Mouse (Mus musculus) hindbrain, embryonic 10.5 days (tissue): Measurements from ENCODE around the gene Gm10799. TPM values are rescaled to one million over a fixed set of nuclear protein-coding genes. Genes with fewer than 3 reads are reported as not detected.
"Not testable (repeated sequence)": the region's sequence is repeated elsewhere in the genome, so short reads cannot be mapped to it uniquely, and the experiment has no call there.

ENCODE experiments used
- DNase-seq: peaks from one replicate; pipeline ENCODE4 v3.0.0-alpha.2; 2017; ENCODE audit warnings: low spot score
- H3K27ac ChIP-seq: fragments of 300-500 bp; sonication (generic); 2 replicates; pipeline ENCODE4 v1.5.1; 2016; ENCODE audit warnings: mild to moderate bottlenecking, moderate library complexity
- H3K27me3 ChIP-seq: fragments of 300-500 bp; sonication (generic); 2 replicates; pipeline ENCODE4 v1.6.1; 2016; ENCODE audit warnings: mild to moderate bottlenecking; ENCODE audit not compliant: poor library complexity, insufficient read depth, severe bottlenecking
- H3K36me3 ChIP-seq: fragments of 300-500 bp; sonication (generic); 2 replicates; pipeline ENCODE4 v1.6.1; 2016; ENCODE audit warnings: mild to moderate bottlenecking, moderate library complexity
- H3K4me1 ChIP-seq: fragments of 300-500 bp; sonication (generic); replicated peaks from 2 replicates; pipeline ENCODE4 v1.6.1; 2016; ENCODE audit warnings: mild to moderate bottlenecking
- H3K4me3 ChIP-seq: fragments of 300-500 bp; sonication (generic); 2 replicates; pipeline ENCODE4 v1.5.1; 2016; ENCODE audit warnings: mild to moderate bottlenecking, moderate library complexity
- H3K9me3 ChIP-seq: fragments of 300-500 bp; sonication (generic); 2 replicates; pipeline ENCODE4 v1.6.1; 2016; ENCODE audit warnings: mild to moderate bottlenecking, moderate library complexity
- WGBS: fragments of 180-500 bp; shearing (Covaris S2); methylation state at CpG from one replicate; pipeline ENCODE4 v1.1.7; 2016; 5-methylcytosine and 5-hydroxymethylcytosine counted together
- polyA plus RNA-seq: library from polyadenylated mRNA; unstranded; fragments of >200 nt; fragmentation: Nextera tagmentation; extraction: Ambion mirVana; gene quantifications from 2 replicates; pipeline ENCODE4 v1.2.1, GENCODE M21; 2016

Gm10799 gene
- polyA plus RNA-seq, 1 experiment from 2014 or later: not detected

DNA sequence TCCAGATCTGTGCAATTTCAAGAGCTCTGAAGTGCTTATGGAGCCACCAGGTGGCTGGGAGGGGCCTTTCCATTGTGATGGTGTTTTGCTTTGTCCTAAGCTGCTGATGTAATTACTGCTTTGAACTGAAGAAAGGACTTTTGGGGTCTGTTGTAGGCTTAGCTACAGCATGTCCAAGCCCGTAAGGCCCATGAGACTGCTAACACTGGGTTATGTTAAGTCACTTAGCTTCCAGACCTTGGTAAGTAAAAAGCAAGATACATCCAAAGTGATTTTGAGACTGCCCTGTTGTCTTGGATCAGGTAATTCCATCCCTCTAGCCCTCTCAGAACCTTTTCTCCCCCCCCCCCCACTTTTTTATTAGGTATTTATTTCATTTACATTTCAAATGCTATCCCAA is 28.4 kb upstream of the Gm10799 start:
- H3K4me3 ChIP-seq, H3K9me3 ChIP-seq, H3K27me3 ChIP-seq, DNase-seq, H3K36me3 ChIP-seq: not testable (repeated sequence)
- WGBS: 64% methylated on average over 1 of the region's 1 CpGs
- H3K27ac ChIP-seq: peak overlapping the region; percentile 59
- peaks cover 31% of the 10 kb centered on the region for H3K4me1 ChIP-seq

DNA sequence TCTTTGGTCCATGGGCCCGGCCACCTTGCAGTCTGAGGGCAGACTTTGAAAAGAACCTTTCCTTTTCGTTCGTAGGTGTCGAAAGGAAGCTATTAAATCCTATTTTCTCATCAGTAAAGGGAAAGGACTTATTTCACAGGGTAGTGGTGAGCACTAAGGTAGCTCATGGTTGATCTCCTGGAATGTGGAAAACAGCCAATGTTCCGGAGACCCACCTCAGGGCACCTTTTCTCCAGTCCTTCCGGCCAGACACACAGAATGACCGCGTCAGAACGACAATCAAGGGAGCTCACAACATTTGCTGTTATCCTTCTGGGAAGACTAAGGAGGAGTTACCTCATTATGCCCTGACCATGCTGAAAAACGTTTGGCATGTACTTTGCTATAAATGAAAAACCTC is 27.9 kb upstream of the Gm10799 start:
- Histone ChIP-seq H3K9me3 (no peaks in the 10 kb centered on the region), H3K4me1 (peaks cover 31% of the 10 kb centered on the region), H3K36me3 (no peaks in the 10 kb centered on the region), H3K27me3 (no peaks in the 10 kb centered on the region), H3K27ac (peak overlapping the region; percentile 89), H3K4me3 (peak overlapping the region; percentile 54)
- WGBS: 48% methylated on average over 10 of the region's 10 CpGs
- DNase-seq: no peak

DNA sequence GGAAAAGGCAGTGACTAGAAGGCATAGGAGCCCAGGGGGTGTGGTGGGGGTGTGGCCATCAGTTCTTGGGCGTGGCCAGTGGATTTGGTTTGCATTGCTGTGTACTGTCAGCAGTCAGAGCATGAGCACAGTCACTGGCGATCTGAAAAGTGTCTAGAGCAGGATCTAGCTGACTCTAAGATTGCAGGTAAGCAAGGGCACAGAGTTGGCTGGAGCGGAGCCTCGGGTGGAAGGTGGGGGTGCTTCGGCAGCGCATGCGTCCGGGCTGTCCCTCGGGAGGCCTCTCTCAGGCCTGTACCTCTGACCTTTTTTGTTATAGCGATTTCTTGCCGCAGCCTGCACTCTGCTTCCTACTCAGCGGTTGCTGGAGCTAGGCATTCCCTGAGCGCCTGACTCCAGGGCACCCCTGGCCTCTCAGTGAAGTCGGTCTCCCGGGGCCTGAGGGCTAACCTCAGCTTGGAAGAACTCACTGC is 27.4 kb upstream of the Gm10799 start, which contains the start of gene Cd59a:
Gene Cd59a (plus strand): TSS at position 61 of the 473 bp plus-strand sequence.
- Histone ChIP-seq H3K9me3 (no peaks in the 10 kb centered on the region), H3K4me1 (peaks cover 31% of the 10 kb centered on the region), H3K36me3 (no peaks in the 10 kb centered on the region), H3K27ac (peak within 1 kb of the TSS; percentile 89), H3K27me3 (no peaks in the 10 kb centered on the region), H3K4me3 (peak within 1 kb of the TSS; percentile 54)
- peak; percentile 80 for DNase-seq
- 3% methylated on average over 15 of the region's 15 CpGs for WGBS

DNA sequence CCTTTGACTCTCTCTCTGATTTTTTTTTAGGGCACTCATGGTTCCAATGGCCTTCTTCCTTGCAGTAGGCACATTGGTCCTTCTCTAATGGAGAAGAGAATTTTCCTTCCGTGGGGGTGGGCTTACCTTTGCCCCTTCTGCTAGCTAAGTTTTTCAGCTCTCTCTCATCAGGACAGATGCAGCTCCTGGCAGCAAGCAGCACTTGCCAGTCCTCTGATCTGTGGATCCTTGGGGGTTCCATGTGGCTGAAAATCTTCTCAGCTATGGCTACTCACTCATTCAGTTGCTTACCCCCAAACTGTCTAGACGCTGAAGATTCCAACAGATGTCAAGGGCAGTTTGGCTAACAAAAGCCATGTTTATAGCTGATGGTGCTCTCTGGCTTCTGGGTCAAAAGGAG is 25.0 kb upstream of the Gm10799 start:
- DNase-seq: no peak
- H3K36me3 ChIP-seq: no peaks in the 10 kb centered on the region
- no peaks in the 10 kb centered on the region for H3K9me3 ChIP-seq
- no peak overlapping the region for H3K27ac ChIP-seq
- WGBS: 84% methylated on average over 2 of the region's 2 CpGs
- H3K27me3 ChIP-seq: no peaks in the 10 kb centered on the region
- H3K4me3 ChIP-seq: no peak overlapping the region
- peaks cover 23% of the 10 kb centered on the region for H3K4me1 ChIP-seq

DNA sequence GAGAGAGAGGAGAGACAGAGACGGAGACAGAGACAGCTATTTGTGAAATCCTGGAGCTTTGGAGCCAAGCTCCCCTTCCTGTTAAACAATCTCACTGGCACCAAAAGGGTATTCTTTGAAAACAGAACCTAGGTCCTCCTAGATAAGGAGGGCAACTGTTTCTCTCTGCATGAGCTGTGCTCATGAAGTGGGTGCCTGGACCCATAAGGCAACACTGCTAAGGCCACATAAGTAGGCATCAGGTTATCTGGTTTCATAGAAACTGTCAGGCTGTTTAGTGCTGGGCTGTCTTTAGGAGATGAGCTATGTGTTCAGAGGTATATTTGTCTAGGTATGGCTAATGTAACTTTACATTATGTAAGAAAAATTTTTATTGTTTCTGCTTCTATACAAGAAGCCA is 19.2 kb upstream of the Gm10799 start:
- H3K4me1 ChIP-seq, H3K4me3 ChIP-seq, H3K27me3 ChIP-seq, DNase-seq, H3K27ac ChIP-seq, H3K36me3 ChIP-seq, H3K9me3 ChIP-seq: not testable (repeated sequence)
- 92% methylated on average over 1 of the region's 1 CpGs for WGBS

DNA sequence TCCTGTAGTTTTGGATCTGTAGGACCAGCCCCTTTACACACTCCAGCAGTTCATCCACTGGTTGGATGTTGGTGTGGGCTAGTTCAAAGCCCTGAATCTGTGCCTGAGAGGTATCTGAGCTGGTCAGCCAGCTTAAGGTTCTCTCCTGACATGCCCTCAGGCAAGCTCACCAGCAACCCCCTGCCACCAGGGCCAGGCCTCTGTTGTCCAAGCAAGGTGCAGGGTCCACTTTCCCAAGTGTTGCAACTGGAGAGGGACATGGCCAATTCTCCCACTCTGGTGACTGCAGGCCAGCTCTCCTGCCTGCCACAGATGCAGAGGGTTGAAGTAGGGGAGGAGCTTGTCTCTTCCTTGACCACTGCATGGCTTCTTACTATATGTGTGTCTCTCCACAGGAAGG is 15.7 kb upstream of the Gm10799 start:
- not testable (repeated sequence) for H3K27me3 ChIP-seq, H3K27ac ChIP-seq, H3K36me3 ChIP-seq, H3K4me3 ChIP-seq, H3K9me3 ChIP-seq, DNase-seq, H3K4me1 ChIP-seq

DNA sequence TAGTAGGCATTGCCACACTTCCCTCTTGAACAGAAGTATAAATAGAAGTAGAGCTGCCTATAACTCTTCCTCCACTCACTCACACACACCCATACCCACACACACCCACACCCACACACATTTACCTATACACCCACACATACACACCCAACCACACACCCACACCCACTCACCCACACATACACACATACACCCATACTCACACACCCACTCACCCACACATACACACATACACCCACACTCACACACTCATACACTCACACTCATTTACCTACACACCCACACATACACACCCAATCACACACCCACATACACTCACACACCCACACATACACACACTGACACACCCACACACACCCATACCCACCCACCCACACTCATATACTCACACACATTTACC is 14.1 kb upstream of the Gm10799 start:
- H3K36me3 ChIP-seq: no peaks in the 10 kb centered on the region
- H3K4me3 ChIP-seq: no peak overlapping the region
- H3K4me1 ChIP-seq: no peaks in the 10 kb centered on the region
- no peaks in the 10 kb centered on the region for H3K27me3 ChIP-seq
- no peaks in the 10 kb centered on the region for H3K9me3 ChIP-seq
- no peak for DNase-seq
- no peak overlapping the region for H3K27ac ChIP-seq

DNA sequence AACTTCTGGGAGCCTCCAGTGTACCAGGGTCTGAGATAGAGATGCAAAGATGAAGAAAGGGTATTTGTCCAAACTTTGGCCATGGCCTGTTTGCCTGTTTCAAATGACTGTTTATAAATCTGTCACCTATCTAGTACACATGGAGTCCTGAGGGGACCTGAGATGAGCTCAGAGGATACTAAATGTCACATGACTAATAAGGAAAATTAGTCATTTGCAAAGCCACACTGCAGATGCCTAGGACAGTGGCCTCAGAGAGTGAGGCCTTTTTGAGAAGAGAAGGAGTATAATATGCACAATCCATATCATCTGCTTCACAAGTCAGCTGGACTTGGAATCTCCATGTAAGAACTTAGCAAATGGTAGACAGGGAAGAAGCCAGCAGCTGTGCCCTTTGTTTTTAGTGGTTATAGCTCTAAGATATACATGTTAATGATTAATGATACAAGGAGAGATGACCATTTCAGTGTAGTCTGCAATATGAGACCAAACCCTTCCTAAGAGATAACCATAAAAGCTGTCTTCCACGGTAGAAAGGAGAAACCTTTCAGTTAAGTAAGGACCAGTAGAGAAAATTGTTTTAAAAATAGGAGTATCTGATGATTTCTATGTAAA is 13.2 kb upstream of the Gm10799 start:
- not testable (repeated sequence) for H3K9me3 ChIP-seq, H3K4me1 ChIP-seq, H3K27me3 ChIP-seq, H3K4me3 ChIP-seq, DNase-seq, H3K36me3 ChIP-seq, H3K27ac ChIP-seq
- WGBS: no CpG with 5 or more reads among the region's 1 CpGs

DNA sequence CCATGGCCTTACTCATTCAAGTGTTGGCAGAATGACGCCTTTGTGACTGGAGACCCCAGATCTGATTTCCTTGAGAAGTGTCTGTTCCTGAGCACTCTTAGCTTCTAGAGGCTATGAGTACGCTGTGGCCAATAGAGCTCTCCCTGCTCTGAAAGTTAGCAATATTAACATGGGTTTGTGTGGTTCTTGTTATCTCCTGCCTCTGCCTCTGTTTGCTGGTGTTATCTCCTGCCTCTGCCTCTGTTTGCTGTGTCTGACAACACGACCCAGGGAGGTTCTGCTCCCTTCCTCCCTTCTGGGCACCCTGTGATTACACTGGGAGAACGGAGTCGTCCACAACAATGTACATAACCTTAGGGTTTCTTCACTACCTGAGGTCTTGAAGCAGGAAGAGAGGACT is 9.9 kb upstream of the Gm10799 start:
- not testable (repeated sequence) for H3K36me3 ChIP-seq, H3K9me3 ChIP-seq, H3K4me1 ChIP-seq, DNase-seq, H3K4me3 ChIP-seq, H3K27me3 ChIP-seq, H3K27ac ChIP-seq
- WGBS: 78% methylated on average over 5 of the region's 5 CpGs

DNA sequence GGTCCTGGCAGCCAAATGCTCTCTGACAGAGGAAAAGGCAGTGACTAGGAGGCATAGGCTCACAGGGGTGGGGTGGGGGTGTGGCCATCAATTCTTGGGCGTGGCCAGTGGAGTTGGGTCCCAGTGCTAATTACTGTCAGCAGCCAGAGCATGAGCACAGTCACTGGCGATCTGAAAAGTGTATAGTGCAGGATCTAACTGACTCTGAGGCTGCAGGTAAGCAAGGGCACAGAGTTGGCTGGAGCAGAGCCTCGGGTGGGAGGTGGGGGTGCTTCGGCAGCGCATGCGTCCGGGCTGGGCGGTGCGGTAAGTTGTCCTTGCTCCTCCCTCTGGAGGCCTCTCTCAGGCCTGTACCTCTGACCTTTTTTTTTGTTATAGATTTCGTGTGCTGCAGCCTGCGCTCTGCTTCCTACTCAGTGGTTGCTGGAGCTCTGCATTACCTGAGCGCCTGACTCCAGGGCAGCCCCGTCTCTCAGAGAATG is 1.4 kb upstream of the Gm10799 start, which contains the start of gene Cd59b:
Gene Cd59b (plus strand): TSS at position 146 of the 482 bp plus-strand sequence.
- peak within 1 kb of the TSS; percentile 55 for H3K4me3 ChIP-seq
- peaks cover 10% of the 10 kb centered on the region for H3K4me1 ChIP-seq
- H3K27ac ChIP-seq: peak within 1 kb of the TSS; percentile 83
- peaks cover 6% of the 10 kb centered on the region; the same call in 1 of the 2 replicates for H3K36me3 ChIP-seq
- H3K27me3 ChIP-seq: no peaks in the 10 kb centered on the region
- H3K9me3 ChIP-seq: peaks cover 8% of the 10 kb centered on the region
- WGBS: 7% methylated on average over 13 of the region's 13 CpGs
- peak; percentile 72 for DNase-seq

DNA sequence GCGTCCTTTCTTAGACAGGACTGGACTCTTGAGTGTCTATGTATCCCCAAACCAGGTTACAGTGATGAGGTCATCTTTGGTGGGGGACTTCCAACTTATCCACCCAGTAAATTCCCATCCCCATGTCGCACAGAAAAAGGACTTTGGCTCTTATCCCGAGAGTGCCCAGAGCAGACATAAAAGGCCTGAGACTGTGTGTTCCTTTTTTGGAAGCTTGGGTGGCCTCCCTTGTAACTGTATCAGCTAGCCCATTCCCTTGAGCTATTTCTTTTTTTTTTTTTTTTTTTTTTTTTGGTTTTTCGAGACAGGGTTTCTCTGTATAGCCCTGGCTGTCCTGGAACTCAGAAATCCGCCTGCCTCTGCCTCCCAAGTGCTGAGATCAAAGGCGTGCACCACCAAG is 2.8 kb downstream of the Gm10799 start, which contains the start of gene Gm10912:
Gene Gm10912 (plus strand): TSS at position 301 of the 400 bp plus-strand sequence.
- peaks cover 13% of the 10 kb centered on the region; the same call in 1 of the 2 replicates for H3K36me3 ChIP-seq
- H3K9me3 ChIP-seq, H3K27me3 ChIP-seq, DNase-seq, H3K4me3 ChIP-seq, H3K27ac ChIP-seq: not testable (repeated sequence)
- peaks cover 10% of the 10 kb centered on the region for H3K4me1 ChIP-seq
- WGBS: 91% methylated on average over 6 of the region's 6 CpGs

DNA sequence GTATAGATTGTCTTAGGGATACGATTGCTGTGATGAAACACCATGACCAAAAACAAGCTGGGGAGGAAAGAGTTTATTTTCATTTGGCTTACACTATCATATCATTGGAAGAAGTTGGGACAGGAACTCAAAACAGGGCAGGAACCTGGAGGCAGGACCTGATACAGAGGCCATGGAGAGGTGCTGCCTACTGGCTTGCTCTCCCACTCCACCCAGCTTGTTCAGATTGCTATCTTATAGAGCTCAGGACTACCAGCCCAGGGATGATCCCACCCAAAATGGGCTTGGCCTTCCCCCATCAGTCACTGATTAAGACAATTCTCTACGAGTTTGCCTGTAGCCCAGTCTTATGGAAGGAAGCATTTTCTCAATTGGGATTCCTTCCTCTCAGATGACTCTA is 4.2 kb downstream of the Gm10799 start:
- Histone ChIP-seq H3K27me3 (no peaks in the 10 kb centered on the region), H3K36me3 (peaks cover 20% of the 10 kb centered on the region), H3K4me3 (no peak overlapping the region), H3K4me1 (no peaks in the 10 kb centered on the region), H3K27ac (no peak overlapping the region), H3K9me3 (no peaks in the 10 kb centered on the region)
- WGBS: 89% methylated on average over 2 of the region's 2 CpGs
- DNase-seq: no peak

DNA sequence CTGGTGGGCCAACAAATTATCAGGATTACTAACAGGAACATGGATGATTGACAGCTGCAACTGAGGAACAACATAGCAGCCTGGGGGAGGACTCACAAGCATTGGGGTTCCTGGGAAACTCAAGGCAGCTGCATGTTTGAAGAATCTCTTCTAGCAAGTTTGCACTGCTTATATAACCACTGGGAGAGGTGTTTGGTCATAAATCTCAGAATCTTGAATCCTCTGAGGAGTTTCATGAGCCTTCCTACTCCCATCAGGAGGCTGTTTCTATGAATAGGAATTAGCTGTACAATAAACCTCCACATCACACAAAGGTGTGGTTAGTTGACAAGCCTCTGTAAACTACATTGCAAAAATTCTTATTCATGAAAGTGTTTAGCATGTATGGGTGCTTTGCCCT is 5.7 kb downstream of the Gm10799 start:
- Histone ChIP-seq H3K4me1 (no peaks in the 10 kb centered on the region), H3K4me3 (no peak overlapping the region), H3K36me3 (peaks cover 29% of the 10 kb centered on the region), H3K9me3 (no peaks in the 10 kb centered on the region), H3K27ac (no peak overlapping the region), H3K27me3 (no peaks in the 10 kb centered on the region)
- no peak for DNase-seq

DNA sequence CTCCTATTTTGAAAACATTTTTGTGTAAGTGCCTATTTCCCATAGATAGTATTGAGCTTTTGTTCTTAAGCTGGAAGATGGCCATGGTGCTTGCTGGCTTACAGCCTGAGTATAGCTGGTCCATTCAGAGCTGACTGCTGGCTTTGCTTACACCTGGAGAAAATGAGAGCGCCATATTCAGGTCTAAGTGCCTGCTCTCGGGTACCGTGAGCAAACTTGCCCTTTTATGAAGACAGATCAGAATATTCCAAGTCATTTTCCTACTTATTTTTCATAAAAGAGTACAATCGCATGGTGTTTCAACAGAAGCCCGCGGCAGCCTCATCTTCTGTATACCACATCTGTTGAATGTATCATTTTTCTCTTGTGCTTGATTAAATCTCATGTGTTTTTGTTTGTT is 7.4 kb downstream of the Gm10799 start:
- Histone ChIP-seq H3K27ac (no peak overlapping the region), H3K9me3 (no peaks in the 10 kb centered on the region), H3K36me3 (peaks cover 29% of the 10 kb centered on the region), H3K4me1 (no peaks in the 10 kb centered on the region), H3K4me3 (no peak overlapping the region), H3K27me3 (no peaks in the 10 kb centered on the region)
- 96% methylated on average over 6 of the region's 6 CpGs for WGBS
- DNase-seq: no peak
